Mouse (Mus musculus) MEL-GATA-1-ER (cell line): ENCODE measurements at regions not wholly inside any gene's neighbourhood (a gene's known extent, or its start where the extent isn't known, plus 50 kb on each side); places are given as distances from the start of the nearest gene placed in this dataset.
"Not testable (repeated sequence)": the region's sequence is repeated elsewhere in the genome, so short reads cannot be mapped to it uniquely, and the experiment has no call there.

Experiments used
- DNase-seq: peaks from one replicate; pipeline ENCODE4 v3.0.0-alpha.2; 2012; ENCODE audit warnings: low read depth; ENCODE audit errors: extremely low read depth

- no peak for DNase-seq
Measured at GRCm38 (mm10) chr19:19347017-19347416, 236.0 kb upstream of the Rorb start.

GRCm38 (mm10) chr19:19344426-19344811 lies 233.4 kb upstream of the Rorb start:
- no peak for DNase-seq

DNA sequence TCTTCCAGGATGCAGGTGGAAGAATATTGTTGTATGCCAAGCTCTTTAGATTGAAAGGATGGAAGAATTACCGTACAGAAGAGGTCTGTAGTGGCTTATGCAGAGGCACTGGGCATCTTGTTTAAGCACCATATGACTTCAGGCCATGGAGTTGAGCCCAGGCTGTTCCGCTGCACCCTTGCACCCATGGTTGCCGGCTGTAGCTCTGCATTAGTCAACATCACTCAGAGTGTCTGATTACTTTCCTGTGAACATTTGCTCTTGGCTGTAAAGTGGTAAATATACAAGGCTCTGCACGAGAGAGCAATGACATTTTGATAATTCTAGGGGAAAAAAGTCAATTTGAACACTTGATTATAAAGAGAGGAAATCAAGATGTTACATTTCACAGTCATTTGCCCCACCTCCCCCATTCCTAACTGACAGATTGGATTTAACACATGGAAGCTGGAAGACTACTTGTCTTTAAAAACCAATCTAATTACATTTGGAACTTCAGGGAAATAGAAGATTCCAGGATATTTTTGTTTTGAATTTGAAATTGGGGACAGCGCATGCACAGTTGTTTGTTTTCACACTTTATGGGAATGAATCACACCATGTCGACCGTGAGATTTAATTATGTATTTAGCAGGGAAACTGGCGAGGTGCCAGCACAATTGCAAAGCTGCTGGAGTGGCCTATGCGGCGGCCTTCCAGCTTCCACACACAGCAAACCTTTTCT lies 232.9 kb upstream of the Rorb start:
- no peak for DNase-seq

DNA sequence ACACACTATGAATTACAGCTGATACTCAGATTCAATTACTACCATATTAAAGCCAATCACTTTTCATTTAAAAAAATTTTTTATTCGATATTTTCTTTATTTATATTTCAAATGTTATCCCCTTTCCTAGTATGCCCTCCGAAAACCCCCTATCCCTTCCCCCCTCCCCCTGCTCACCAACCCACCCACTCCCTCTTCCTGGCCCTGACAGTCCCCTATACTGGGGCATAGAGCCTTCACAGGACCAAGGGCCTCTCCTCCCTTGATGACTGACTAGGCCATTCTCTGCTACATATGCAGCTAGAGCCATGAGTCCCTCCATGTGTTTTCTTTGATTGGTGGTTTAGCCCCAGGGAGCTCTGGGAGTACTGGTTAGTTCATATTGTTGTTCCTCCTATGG lies 196.1 kb upstream of the Rorb start:
- DNase-seq = not testable (repeated sequence)

GRCm38 (mm10) chr19:19306476-19307131 lies 195.6 kb upstream of the Rorb start:
- DNase-seq = no peak

DNA sequence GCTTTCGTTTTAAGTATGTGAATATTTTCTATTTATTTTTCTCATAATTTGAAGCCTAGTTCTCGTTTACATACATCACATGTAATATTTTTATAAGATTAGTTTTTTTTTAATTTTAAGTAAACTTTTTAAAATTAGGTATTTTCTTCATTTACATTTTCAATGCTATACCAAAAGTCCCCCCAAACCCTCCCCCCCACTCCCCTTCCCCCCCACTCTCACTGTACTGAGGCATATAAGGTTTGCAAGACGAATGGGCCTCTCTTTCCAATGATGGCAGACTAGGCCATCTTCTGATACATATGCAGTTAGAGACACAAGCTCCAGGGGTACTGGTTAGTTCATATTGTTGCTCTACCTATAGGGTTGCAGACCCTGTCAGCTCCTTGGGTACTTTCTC lies 174.9 kb upstream of the Rorb start:
- not testable (repeated sequence) for DNase-seq

GRCm38 (mm10) chr19:19246837-19247560 lies 136.0 kb upstream of the Rorb start:
- no peak for DNase-seq

GRCm38 (mm10) chr19:19229305-19229994 lies 118.5 kb upstream of the Rorb start:
- no peak for DNase-seq

GRCm38 (mm10) chr19:19220826-19221225 lies 109.8 kb upstream of the Rorb start:
- no peak for DNase-seq

DNA sequence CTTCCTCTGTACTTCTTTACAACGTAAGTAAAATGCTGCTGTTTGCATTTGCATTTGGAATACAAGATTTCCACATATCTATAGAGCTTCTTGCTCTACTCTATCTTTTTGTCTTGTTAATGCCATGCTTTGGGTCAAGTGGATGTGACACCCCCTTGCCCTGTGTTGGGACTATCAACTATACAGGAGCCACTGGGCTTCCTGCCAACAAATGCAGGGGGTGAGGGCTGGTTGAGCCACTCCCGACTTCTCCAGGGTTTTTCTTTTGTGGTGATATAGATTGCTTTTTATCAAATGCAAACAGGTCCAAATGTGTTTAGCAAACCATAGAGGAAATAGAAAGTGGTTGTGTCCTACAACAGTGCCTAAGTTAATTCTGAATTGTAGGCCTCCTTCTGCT lies 108.4 kb upstream of the Rorb start:
- DNase-seq = peak; percentile 8

GRCm38 (mm10) chr19:19218700-19219099 lies 107.7 kb upstream of the Rorb start:
- DNase-seq = no peak

DNA sequence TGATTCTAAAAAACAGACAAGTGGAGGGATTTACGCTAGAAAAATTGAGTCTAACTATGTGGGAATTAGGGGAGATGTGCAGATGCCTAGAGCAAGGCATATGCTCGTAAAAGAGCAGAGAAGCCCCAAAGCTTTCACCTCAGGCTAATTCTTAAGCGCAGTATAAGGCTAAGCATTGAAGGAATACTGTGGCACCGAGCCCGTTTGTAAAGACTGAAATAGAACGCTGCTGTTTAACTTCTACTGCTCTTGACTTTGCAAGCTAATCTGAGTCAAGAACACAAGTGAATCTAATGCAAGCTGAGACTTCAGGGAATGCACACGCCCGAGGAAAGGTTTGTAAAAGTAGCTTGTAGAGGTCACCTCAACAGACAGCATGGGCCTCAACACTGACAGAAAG lies 88.5 kb upstream of the Rorb start:
- no peak for DNase-seq

DNA sequence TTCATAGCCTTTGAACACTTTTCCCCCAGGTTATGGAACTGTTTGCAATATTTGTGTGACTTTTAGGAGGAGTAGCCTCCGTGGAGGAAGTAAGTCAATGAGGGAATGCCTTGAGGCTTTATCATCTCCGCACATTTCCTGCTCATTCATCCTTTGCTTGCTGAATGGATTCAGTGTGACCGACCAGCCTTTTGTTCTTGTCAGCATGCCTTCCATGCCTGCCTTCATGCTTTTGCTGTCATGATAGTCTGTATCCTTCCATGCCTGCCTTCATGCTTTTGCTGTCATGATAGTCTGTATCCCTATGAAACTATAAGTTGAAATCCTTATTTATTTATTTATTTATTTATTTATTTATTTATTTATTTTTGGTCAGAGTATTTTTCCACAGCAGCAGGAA lies 87.8 kb upstream of the Rorb start:
- DNase-seq = no peak

DNA sequence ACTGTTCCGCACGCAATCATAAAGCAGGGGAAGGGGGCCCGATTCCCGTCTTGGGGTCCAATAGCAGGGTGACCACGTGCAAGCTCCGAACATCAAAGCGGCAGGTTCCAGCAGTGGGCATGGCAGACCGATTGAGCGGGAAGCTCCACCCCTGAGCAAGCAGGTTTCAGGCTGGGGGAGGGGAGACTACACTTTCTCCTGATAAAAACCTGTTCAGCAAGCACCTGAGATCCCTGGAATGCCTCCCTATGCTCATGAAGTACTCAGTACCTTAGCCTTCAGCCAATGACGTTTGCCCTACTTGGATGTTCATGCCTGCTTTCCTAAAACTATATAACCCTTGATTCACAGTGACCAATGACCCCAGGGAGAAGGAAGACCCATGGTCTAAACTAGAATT lies 83.7 kb upstream of the Rorb start:
- no peak for DNase-seq

DNA sequence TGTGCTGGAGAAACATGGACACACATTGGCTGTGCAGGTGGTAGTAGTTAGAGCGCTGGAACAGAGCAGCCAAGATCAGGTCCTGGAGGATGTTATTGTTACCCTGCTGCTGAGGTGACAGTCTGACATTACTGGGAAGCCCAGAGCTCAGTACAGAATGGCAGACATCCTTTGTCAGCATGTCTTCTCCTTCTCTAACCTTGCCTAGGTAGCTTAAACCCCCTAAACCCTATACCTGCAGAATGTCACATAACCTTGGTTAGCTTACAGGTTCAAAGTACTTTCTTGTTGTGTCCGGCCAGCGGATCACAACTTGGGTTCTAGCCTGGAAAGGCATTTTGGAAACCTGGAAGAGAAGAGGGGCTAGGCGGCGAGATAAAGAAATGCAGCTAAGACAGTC lies 83.3 kb upstream of the Rorb start:
- no peak for DNase-seq

DNA sequence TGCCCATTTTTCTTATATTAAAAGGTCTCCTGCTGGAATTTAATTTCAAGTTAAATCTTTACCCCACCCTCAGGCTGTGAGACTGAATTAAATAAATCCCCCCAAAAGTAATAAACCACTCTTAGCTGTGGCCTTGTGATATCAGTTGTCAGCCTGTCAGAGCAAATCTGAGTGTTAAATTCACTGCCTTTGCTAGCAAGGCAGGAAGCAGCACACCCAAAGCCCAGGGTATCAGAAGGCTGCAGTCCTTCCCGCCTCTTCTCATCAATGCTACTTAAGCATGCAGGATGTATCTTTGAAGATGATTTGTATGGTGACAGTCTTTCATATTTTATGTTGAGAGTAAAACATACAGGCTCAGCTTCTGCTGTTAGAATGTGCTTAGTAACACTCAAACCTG lies 61.8 kb upstream of the Rorb start:
- DNase-seq = no peak

DNA sequence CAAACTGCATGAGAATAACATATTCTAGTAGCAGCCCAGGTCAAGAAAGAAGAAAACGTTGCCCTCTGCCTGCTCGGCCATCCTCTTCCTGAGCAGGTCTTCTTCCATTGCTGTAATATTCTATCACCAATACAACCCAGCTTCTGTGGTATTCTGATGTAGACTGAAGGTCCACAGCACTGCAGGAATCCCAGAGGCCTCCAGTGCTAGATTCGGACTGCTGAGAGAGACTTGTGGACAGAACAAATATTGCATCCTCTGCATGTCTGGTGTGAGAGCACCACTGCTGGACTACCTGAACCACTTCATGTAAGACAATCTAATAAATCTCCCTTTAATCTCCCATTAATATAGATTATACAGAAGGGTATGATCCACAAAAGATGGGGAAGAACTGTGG lies 59.8 kb upstream of the Rorb start:
- DNase-seq = no peak
